Mouse (Mus musculus): Measurements from ENCODE around the gene Syncrip.

Syncrip gene

GRCm38 (mm10) chr9:88482230-88482828 is at the start of gene Syncrip:
Gene Syncrip, minus strand, starts transcription at chr9:88482574.
- peak; percentile 92 to 94 for DNase-seq (ENCODE audit: low spot score in 2 of 2)

GRCm38 (mm10) chr9:88529979-88530580 is 47.7 kb upstream of the Syncrip start:
- no peak for DNase-seq (ENCODE audit: low spot score in 2 of 2)

DNA sequence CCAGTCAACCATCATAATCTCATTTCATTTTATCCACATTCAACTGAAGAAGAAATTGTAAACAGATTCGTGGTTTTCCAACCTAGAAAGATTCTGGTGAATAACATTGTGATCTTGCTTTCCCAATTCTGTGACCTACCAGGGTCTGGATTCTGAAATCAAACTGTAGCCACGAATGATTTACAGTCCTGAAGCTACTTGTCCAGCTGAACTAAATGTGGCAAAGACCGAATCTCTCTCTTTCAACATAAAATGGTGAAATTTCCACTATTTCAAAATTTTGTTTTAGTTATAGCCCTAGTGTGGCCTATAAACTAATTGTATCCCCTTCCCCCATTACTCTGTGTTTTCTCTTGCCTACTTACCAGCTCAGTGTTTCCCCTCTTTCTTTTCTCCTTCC is 47.2 kb upstream of the Syncrip start:
- DNase-seq (ENCODE audit: low spot score in 2 of 2), result no peak

GRCm38 (mm10) chr9:88528736-88529135 is 46.4 kb upstream of the Syncrip start:
- no peak for DNase-seq (ENCODE audit: low spot score in 2 of 2)

GRCm38 (mm10) chr9:88527956-88528355 is 45.6 kb upstream of the Syncrip start:
- no peak for DNase-seq (ENCODE audit: low spot score in 2 of 2)

DNA sequence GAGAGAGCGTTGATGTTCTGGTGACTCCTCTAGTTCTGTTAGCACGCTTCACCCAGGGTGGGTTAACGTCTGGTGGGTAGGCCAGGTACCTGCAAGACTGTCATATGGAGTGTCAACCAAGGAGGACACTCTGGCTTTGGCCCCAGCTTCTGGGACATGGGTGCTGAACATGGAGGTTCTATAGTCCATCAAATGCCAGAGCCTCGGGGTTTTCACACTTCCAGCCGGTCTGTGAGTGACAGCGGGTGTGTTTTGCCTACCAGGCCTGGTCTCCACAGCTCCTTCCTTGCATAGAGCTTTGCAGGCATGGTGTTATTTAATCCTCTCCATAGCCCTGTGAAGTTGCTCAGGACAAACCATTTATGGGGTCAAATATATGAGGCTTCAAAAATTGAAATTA is 43.0 kb upstream of the Syncrip start:
- DNase-seq (ENCODE audit: low spot score in 2 of 2), result no peak

DNA sequence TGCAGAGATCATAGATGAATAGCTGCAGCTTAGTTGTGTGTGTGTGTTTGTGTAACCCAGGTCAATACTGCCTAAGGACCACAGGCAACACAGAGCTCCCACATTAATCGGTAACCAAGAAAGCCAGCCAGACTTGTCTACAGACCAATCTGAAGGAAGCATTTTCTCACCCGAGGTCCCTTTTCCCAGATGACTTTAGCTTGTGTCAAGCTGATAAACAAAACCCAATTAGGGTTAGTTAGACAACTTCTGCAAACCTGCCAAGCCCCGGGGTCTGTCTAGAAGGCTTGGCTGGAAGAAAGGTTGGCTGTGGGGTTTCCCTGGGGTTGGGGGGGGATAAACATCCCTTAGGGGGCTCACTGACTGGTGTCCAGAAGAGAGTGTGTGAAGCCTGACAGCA is 42.4 kb upstream of the Syncrip start:
- no peak for DNase-seq (ENCODE audit: low spot score in 2 of 2)

DNA sequence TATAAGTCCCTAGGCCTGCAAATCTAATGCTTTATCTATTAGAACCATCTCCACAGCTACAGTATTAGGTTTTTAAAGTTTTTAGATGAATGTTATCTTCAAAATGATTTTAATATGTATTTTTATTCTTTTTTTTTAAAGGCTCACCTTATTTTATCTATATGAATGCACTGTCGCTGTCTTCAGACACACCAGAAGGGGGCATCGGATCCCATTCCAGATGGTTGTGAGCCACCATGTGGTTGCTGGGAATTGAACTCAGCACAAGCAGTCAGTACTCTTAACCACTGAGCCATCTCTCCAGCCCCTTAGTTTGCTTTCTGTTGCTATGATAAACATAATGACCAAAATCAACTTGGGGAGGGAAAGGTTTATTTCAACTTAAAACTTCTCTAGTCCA is 42.0 kb upstream of the Syncrip start:
- DNase-seq (ENCODE audit: low spot score in 2 of 2), result no peak

DNA sequence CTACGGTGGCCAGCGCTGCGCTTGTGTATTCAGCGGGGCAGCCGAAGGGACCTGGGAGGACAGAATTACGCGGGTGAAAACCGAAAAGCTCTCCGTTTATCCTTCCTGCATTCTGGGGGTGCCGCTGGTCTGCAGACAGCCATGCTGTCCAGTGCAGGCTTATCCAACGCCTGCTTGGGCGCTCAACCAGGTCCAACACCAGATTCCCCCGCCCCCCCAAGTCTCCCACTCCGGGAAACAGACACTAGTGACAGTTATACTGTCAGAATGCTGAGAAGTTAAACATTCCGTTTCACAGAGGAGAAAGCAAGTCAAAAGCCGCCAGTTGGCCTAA is 40.9 kb upstream of the Syncrip start:
- no peak for DNase-seq (ENCODE audit: low spot score in 2 of 2)

- DNase-seq (ENCODE audit: low spot score in 2 of 2), result peak; percentile 95 to 98
Measured at GRCm38 (mm10) chr9:88522569-88523334, 40.4 kb upstream of the Syncrip start.

DNA sequence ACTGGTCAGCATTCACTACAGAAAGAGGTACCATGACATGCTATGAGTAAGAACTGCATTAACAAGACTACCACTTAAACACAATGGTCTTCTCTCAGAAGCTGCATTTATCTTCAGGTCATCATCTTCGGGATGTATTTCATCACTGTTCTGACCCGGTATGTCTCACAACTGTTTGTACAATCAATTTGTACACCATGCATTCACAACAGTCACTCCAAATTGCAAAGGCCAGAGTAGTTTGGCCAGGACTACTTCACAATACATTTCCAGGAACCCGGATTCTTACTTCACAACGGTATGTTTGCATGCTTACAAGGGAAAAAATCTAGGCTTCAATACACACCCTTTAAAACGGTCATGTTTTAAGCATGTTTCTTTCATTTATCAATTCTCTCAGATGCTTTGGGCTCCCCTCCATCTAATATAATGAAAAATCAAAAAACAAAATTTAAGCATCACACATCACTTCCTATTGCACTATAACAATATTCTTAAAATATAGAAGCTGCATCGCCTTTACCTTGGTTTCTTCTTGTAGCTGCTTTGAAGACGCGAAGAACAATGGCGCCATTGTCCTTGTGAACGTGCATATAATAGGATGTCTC is 39.7 kb upstream of the Syncrip start:
- DNase-seq (ENCODE audit: low spot score in 2 of 2), result no peak

- no peak for DNase-seq (ENCODE audit: low spot score in 2 of 2)
Measured at GRCm38 (mm10) chr9:88520849-88521483, 38.6 kb upstream of the Syncrip start.

DNA sequence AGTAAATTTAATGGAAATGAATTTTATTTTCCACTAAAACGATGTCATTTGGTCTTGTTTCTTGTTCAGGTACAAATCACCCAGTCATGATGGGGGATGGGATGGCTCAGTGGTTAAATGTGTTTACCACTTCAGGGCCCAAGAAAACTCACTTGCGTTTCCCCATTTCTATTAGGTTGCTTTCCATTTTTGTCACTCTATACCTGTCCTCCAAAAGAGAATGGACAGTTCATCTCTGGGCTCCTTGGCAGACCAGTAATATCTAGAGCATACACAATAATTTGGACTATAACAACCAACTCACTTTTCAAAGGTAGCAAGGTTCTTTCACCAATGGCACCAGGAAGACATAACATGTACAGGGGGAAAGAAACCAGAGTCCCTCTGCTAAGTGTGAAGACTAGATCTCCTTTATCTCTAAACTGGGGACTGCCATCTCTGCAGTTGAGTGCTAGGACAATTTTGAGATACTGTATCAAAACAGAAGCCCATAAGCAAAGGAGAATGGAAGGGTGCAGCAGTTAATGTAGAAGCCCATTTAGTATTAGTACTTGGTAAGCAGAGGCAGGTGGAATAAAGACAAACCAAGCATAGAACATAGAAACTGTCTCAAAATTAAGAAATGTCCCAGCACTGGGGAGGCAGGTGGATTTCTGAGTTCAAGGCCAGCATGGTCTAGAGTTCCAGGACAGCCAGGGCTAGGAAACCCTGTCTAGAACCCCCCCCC is 37.9 kb upstream of the Syncrip start:
- no peak for DNase-seq (ENCODE audit: low spot score in 2 of 2)

- no peak for DNase-seq (ENCODE audit: low spot score in 2 of 2)
Measured at GRCm38 (mm10) chr9:88519390-88520121, 37.2 kb upstream of the Syncrip start.

GRCm38 (mm10) chr9:88516361-88516995 is 34.1 kb upstream of the Syncrip start:
- DNase-seq (ENCODE audit: low spot score in 2 of 2), result no peak

GRCm38 (mm10) chr9:88515546-88515945 is 33.2 kb upstream of the Syncrip start:
- no peak for DNase-seq (ENCODE audit: low spot score in 2 of 2)

GRCm38 (mm10) chr9:88501846-88502245 is 19.5 kb upstream of the Syncrip start:
- DNase-seq (ENCODE audit: low spot score in 2 of 2), result peak in 1 of 2 experiments; percentile 17

- DNase-seq (ENCODE audit: low spot score in 2 of 2), result no peak
Measured at GRCm38 (mm10) chr9:88500112-88500511, 17.7 kb upstream of the Syncrip start.

GRCm38 (mm10) chr9:88492522-88492921 is 10.1 kb upstream of the Syncrip start:
- no peak for DNase-seq (ENCODE audit: low spot score in 2 of 2)

- DNase-seq (ENCODE audit: low spot score in 2 of 2), result no peak
Measured at GRCm38 (mm10) chr9:88484531-88484930, 2.2 kb upstream of the Syncrip start.

Data from urinary bladder, postnatal 4 days (tissue).